Comparison of ENCODE assay signal across 17 mouse cellular contexts in the genomic region with DNA sequence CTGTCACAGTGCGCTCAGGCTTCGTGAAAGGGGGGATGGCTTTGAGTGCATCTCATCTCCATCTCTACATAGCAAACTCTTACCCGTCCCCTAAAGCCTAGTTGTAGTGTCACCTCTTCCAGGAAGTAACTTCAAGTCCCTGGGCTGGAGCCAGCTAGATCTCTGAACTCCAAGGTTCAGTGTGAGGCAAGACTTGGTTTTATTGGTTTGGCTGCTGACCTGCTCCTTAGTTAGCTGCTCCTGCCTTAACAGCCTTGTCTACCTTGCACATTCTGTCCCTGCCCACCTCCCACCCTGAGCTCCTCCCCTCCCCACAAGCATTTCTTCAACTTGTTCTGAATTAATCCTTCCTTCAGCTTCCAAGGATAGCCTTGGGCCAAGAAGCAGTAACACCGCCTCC.
DNase-seq lines count a peak whose midpoint lies in the region; ATAC-seq lines count a peak whose summit lies in the region.
"Had no signal": no experiment of that assay in that cellular context is flagged by ENCODE, and none has a peak within 500 bp of the region (broad histone marks: within the 10 kb centered on the region; RNA-seq: fewer than 3 reads in every experiment).

No protein-coding gene starts in this region.

- no peaks in the 10 kb centered on the region for H3K9me3 ChIP-seq in liver, embryonic 15.5 days (replicated peaks)
- H3K9me3 ChIP-seq in liver, embryonic 11.5 days (ENCODE audit: control insufficient read depth, low read length) = peaks cover 2% of the 10 kb centered on the region; the same call in 1 of the 2 replicates
- H3K9me3 ChIP-seq: embryonic facial prominence, embryonic 10.5 days; forebrain, embryonic 15.5 days; heart, embryonic 15.5 days; hindbrain, embryonic 10.5 days had no signal

- H3K4me2 ChIP-seq in liver, embryonic 15.5 days = no peak overlapping the region
- no peak overlapping the region for H3K4me2 ChIP-seq in liver, embryonic 11.5 days
- H3K4me2 ChIP-seq: forebrain, embryonic 15.5 days; heart, embryonic 15.5 days; lung, embryonic 14.5 days had no signal

- H3K36me3 ChIP-seq in liver, embryonic 15.5 days (replicated peaks) = no peaks in the 10 kb centered on the region
- no peaks in the 10 kb centered on the region for H3K36me3 ChIP-seq in liver, embryonic 11.5 days (ENCODE audit: control insufficient read depth, insufficient read depth, low read length)
- H3K36me3 ChIP-seq: embryonic facial prominence, embryonic 10.5 days; forebrain, embryonic 15.5 days; heart, embryonic 15.5 days; hindbrain, embryonic 10.5 days had no signal

- H3K4me3 ChIP-seq in liver, embryonic 15.5 days (replicated peaks) = no peak overlapping the region
- H3K4me3 ChIP-seq in liver, embryonic 11.5 days (ENCODE audit: low read depth, low read length) = no peak overlapping the region
- H3K4me3 ChIP-seq: embryonic facial prominence, embryonic 10.5 days; forebrain, embryonic 15.5 days; gastrocnemius, adult 2 months; heart, embryonic 15.5 days; hindbrain, embryonic 10.5 days had no signal

- intact Hi-C loops in heart, postnatal 14 days (cut with DNase I) = no loop called here

- DNase-seq in adrenal gland, postnatal 14 days = peak; percentile 56
- DNase-seq in adrenal gland, adult 2 months = no peak
- DNase-seq in liver, embryonic 11.5 days (ENCODE audit: low spot score) = no peak
- peak; percentile 80 for DNase-seq in fat pad, adult 2 months (ENCODE audit: extremely low read depth, low read depth, low spot score)
- DNase-seq in kidney, postnatal 25 days = peak; percentile 82 to 90
- no peak for DNase-seq in spleen, postnatal 14 days (ENCODE audit: low spot score in 2 of 2)
- DNase-seq in heart, postnatal 14 days = no peak
- DNase-seq: adrenal gland, postnatal 10 days; cerebellum, adult 18-20 months; gastrocnemius, adult 2 months; heart, adult 18-20 months; lung, embryonic 14.5 days had no signal

- H3K27ac ChIP-seq in liver, embryonic 15.5 days (replicated peaks) = peak overlapping the region; percentile 29; the same call in 1 of the 2 replicates
- no peak overlapping the region for H3K27ac ChIP-seq in liver, embryonic 11.5 days (ENCODE audit: low read depth, low read length)
- H3K27ac ChIP-seq: embryonic facial prominence, embryonic 10.5 days; forebrain, embryonic 15.5 days; heart, embryonic 15.5 days; hindbrain, embryonic 10.5 days had no signal

- H3K4me1 ChIP-seq in liver, embryonic 15.5 days (replicated peaks) = peaks cover 62% of the 10 kb centered on the region
- peaks cover 17% of the 10 kb centered on the region for H3K4me1 ChIP-seq in liver, embryonic 11.5 days (replicated peaks; ENCODE audit: control insufficient read depth, insufficient read depth, low read length)
- H3K4me1 ChIP-seq: forebrain, embryonic 15.5 days had no signal

- H3K27me3 ChIP-seq in liver, embryonic 15.5 days = no peaks in the 10 kb centered on the region
- H3K27me3 ChIP-seq in liver, embryonic 11.5 days (replicated peaks; ENCODE audit: control insufficient read depth, insufficient read depth, low read length) = no peaks in the 10 kb centered on the region
- H3K27me3 ChIP-seq: forebrain, embryonic 15.5 days; heart, embryonic 15.5 days had no signal

- H3K9ac ChIP-seq in liver, embryonic 15.5 days = no peak overlapping the region
- no peak overlapping the region for H3K9ac ChIP-seq in liver, embryonic 11.5 days (ENCODE audit: low read depth, low read length)
- H3K9ac ChIP-seq: forebrain, embryonic 15.5 days; heart, embryonic 15.5 days; lung, embryonic 14.5 days had no signal

- no peak for ATAC-seq in liver, embryonic 15.5 days (ENCODE audit: insufficient read depth)
- ATAC-seq in liver, embryonic 11.5 days (replicated peaks; ENCODE audit: low FRiP score) = no peak
- ATAC-seq: forebrain, embryonic 15.5 days had no signal

- 82% methylated on average over 4 of the region's 4 CpGs for WGBS in liver, embryonic 15.5 days (ENCODE audit: insufficient replicate concordance)
- 87% methylated on average over 4 of the region's 4 CpGs for WGBS in liver, embryonic 11.5 days

Comparison
In these comparisons a context has a peak if more than half of its experiments do, and no peak if none do; other contexts are left out.
1. DNase-seq: peak in adrenal gland, postnatal 14 days (single experiment), fat pad, adult 2 months (single experiment) and kidney, postnatal 25 days (2 of 2); none in adrenal gland, adult 2 months (single experiment), liver, embryonic 11.5 days (single experiment), spleen, postnatal 14 days (0 of 2) and heart, postnatal 14 days (0 of 2).